Mouse (Mus musculus): ENCODE measurements at regions not wholly inside any gene's neighbourhood (a gene's known extent, or its start where the extent isn't known, plus 50 kb on each side); places are given as distances from the start of the nearest gene placed in this dataset.

- Histone ChIP-seq H3K9ac (no peak overlapping the region), H3K27me3 (no peaks in the 10 kb centered on the region), H3K4me1 (no peaks in the 10 kb centered on the region), H3K36me3 (no peaks in the 10 kb centered on the region), H3K4me3 (replicated peaks) (no peak overlapping the region), H3K9me3 (replicated peaks) (no peaks in the 10 kb centered on the region), H3K4me2 (no peak overlapping the region), H3K27ac (no peak overlapping the region)
- 17% methylated on average over 1 of the region's 1 CpGs for WGBS
- ATAC-seq (replicated peaks; ENCODE audit: low FRiP score), result no peak
These were observed 526.0 kb upstream of the Agtr1b start for GRCm38 (mm10) chr3:20892916-20893430.

GRCm38 (mm10) chr3:20864241-20864640, 497.3 kb upstream of the Agtr1b start:
- Histone ChIP-seq H3K4me1 (no peaks in the 10 kb centered on the region), H3K4me3 (replicated peaks) (no peak overlapping the region), H3K4me2 (no peak overlapping the region), H3K9me3 (replicated peaks) (no peaks in the 10 kb centered on the region), H3K27me3 (no peaks in the 10 kb centered on the region), H3K27ac (no peak overlapping the region), H3K9ac (no peak overlapping the region), H3K36me3 (no peaks in the 10 kb centered on the region)
- no peak for ATAC-seq (replicated peaks; ENCODE audit: low FRiP score)
- WGBS, result 89% methylated on average over 2 of the region's 2 CpGs

DNA sequence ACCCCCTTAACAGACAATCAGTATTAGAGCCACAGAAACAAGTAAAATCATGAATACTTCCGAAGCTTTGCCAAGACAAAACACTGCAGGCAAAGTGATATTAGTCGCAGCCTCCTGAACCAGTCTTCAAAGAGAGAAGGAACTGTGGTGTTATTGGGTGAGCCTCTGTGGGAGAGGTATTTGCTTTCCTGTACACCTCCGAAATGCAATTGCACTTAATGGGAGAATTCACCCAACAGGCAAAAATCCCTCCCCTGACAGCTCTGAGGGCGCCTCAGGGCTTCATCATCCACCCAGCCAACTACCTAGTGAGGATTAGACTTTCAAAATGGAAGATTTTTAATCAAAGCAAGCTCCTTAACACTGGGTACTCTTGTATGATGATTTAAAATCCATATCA, 464.1 kb upstream of the Agtr1b start:
- H3K36me3 ChIP-seq, result no peaks in the 10 kb centered on the region
- H3K4me3 ChIP-seq (replicated peaks), result no peak overlapping the region
- H3K27me3 ChIP-seq, result no peaks in the 10 kb centered on the region
- no peaks in the 10 kb centered on the region for H3K9me3 ChIP-seq (replicated peaks)
- H3K4me2 ChIP-seq, result no peak overlapping the region
- H3K9ac ChIP-seq, result no peak overlapping the region
- no peak for ATAC-seq (replicated peaks; ENCODE audit: low FRiP score)
- WGBS, result 87% methylated on average over 4 of the region's 4 CpGs
- no peak overlapping the region for H3K27ac ChIP-seq
- H3K4me1 ChIP-seq, result no peaks in the 10 kb centered on the region

GRCm38 (mm10) chr3:20829391-20829790, 462.4 kb upstream of the Agtr1b start:
- no peak overlapping the region for H3K9ac ChIP-seq
- no peak overlapping the region for H3K27ac ChIP-seq
- no peak overlapping the region for H3K4me3 ChIP-seq (replicated peaks)
- no peak for ATAC-seq (replicated peaks; ENCODE audit: low FRiP score)
- no peak overlapping the region for H3K4me2 ChIP-seq
- H3K4me1 ChIP-seq, result no peaks in the 10 kb centered on the region
- H3K9me3 ChIP-seq (replicated peaks), result no peaks in the 10 kb centered on the region
- no peaks in the 10 kb centered on the region for H3K27me3 ChIP-seq
- H3K36me3 ChIP-seq, result no peaks in the 10 kb centered on the region
- WGBS, result 49% methylated on average over 1 of the region's 1 CpGs

DNA sequence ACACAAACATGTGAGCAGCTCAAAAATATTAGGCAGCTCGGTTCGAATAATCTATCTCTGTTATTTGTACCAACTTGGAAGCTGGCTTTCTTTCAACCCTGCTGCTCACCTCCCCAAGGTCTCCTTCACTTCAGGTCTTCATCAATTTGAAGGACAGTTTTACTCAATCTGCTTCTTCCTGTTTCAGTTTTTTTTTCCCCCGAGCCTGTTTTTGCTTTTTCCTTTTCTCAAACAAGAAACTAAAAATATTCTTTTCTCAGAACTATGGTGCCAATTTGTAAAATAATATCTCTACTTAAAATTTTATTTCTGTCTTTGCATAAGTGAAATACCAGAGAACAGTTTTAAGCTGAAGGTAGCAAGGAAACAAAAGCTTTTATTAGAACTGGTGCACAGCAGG, 461.8 kb upstream of the Agtr1b start:
- no peaks in the 10 kb centered on the region for H3K4me1 ChIP-seq
- H3K36me3 ChIP-seq, result no peaks in the 10 kb centered on the region
- no peak overlapping the region for H3K4me3 ChIP-seq (replicated peaks)
- H3K4me2 ChIP-seq, result no peak overlapping the region
- 55% methylated on average over 3 of the region's 3 CpGs for WGBS
- no peak overlapping the region for H3K27ac ChIP-seq
- ATAC-seq (replicated peaks; ENCODE audit: low FRiP score), result no peak
- H3K9ac ChIP-seq, result no peak overlapping the region
- H3K27me3 ChIP-seq, result no peaks in the 10 kb centered on the region
- H3K9me3 ChIP-seq (replicated peaks), result no peaks in the 10 kb centered on the region

- H3K27me3 ChIP-seq, result no peaks in the 10 kb centered on the region
- no peak overlapping the region for H3K9ac ChIP-seq
- H3K4me3 ChIP-seq (replicated peaks), result no peak overlapping the region
- H3K27ac ChIP-seq, result no peak overlapping the region
- WGBS, result 67% methylated on average over 4 of the region's 4 CpGs
- no peak overlapping the region for H3K4me2 ChIP-seq
- H3K9me3 ChIP-seq (replicated peaks), result no peaks in the 10 kb centered on the region
- no peaks in the 10 kb centered on the region for H3K4me1 ChIP-seq
- no peaks in the 10 kb centered on the region for H3K36me3 ChIP-seq
- no peak for ATAC-seq (replicated peaks; ENCODE audit: low FRiP score)
These were observed 458.8 kb upstream of the Agtr1b start for GRCm38 (mm10) chr3:20825661-20826334.

DNA sequence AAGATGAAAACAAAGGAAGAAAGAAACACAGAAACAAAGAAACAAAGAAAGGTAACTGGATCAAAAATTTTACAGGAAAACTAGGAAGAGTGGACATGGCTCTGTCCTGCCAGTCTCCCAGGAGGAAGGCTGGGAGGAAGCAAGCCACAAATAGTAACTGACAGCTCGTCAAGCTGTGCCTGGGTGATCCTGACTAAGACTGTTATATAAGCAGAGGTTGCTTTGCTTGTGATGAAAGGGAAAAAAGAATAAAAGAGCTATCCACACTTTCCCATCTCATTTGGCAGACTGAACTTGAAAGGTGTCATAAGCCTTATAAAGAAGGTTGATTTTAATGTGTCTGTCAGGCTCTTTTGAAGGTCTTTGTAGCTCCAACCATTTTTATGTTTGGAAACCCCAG, 455.2 kb upstream of the Agtr1b start:
- WGBS, result 38% methylated on average over 1 of the region's 1 CpGs
- ATAC-seq (replicated peaks; ENCODE audit: low FRiP score), result no peak
- H3K9me3 ChIP-seq (replicated peaks), result no peaks in the 10 kb centered on the region

DNA sequence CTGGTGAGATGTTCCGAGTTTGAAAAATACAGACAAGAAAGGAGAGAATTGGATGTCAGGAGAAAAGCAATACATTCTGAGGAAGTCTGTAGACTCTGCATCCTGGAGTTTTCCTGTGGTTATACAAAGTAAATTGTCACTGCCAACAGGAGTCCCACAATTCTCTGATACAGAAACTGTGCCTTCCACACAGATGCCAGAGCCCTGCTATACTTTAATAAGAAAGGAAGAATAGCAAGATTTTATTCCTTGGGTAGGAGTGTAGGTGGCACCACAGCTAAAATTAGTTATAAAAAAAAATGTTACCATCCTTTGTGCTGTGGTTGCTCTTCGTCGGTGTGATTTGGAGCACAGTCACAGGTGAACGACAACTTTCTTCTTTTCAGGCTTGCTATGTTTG, 454.7 kb upstream of the Agtr1b start:
- ATAC-seq (replicated peaks; ENCODE audit: low FRiP score), result no peak

More for the DNA sequence above, 455.2 kb upstream of the Agtr1b start:
- Histone ChIP-seq H3K9ac (no peak overlapping the region), H3K4me3 (replicated peaks) (no peak overlapping the region), H3K4me2 (no peak overlapping the region), H3K4me1 (no peaks in the 10 kb centered on the region), H3K27me3 (no peaks in the 10 kb centered on the region), H3K36me3 (no peaks in the 10 kb centered on the region), H3K27ac (no peak overlapping the region)

DNA sequence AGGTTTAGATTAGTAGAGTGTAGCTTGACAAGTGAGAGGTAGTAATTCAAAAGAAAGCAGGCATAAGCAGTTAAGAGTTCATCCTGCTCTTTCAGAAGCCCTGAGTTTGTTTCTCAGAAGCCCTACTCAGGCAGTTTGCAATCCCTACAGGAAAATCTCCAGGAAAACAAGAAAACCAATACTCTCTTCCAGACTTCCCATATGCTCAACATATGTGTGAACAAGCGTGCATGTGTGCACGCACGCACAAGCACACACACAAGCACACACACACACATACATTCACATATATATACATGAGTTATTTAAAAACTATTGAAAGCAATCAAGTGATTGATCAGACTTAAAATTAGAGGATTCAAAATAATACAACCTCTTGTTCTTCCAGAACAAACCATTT, 453.1 kb upstream of the Agtr1b start:
- ATAC-seq (replicated peaks; ENCODE audit: low FRiP score), result no peak
- no peak overlapping the region for H3K4me2 ChIP-seq
- H3K4me3 ChIP-seq (replicated peaks), result no peak overlapping the region
- H3K27ac ChIP-seq, result no peak overlapping the region
- no peaks in the 10 kb centered on the region for H3K4me1 ChIP-seq
- H3K36me3 ChIP-seq, result no peaks in the 10 kb centered on the region
- H3K9ac ChIP-seq, result no peak overlapping the region
- no peaks in the 10 kb centered on the region for H3K27me3 ChIP-seq
- H3K9me3 ChIP-seq (replicated peaks), result no peaks in the 10 kb centered on the region
- WGBS, result 88% methylated on average over 3 of the region's 3 CpGs

More for the DNA sequence above, 454.7 kb upstream of the Agtr1b start:
- Histone ChIP-seq H3K9me3 (replicated peaks) (no peaks in the 10 kb centered on the region), H3K4me2 (no peak overlapping the region), H3K27ac (no peak overlapping the region), H3K4me1 (no peaks in the 10 kb centered on the region), H3K27me3 (no peaks in the 10 kb centered on the region), H3K4me3 (replicated peaks) (no peak overlapping the region), H3K36me3 (no peaks in the 10 kb centered on the region), H3K9ac (no peak overlapping the region)
- 83% methylated on average over 4 of the region's 4 CpGs for WGBS

GRCm38 (mm10) chr3:20819586-20819985, 452.6 kb upstream of the Agtr1b start:
- Histone ChIP-seq H3K36me3 (no peaks in the 10 kb centered on the region), H3K9ac (no peak overlapping the region), H3K4me3 (replicated peaks) (no peak overlapping the region), H3K4me1 (no peaks in the 10 kb centered on the region), H3K27me3 (no peaks in the 10 kb centered on the region), H3K9me3 (replicated peaks) (no peaks in the 10 kb centered on the region), H3K4me2 (no peak overlapping the region), H3K27ac (no peak overlapping the region)
- 22% methylated on average over 1 of the region's 1 CpGs for WGBS
- ATAC-seq (replicated peaks; ENCODE audit: low FRiP score), result no peak

- 36% methylated on average over 1 of the region's 1 CpGs for WGBS
- no peaks in the 10 kb centered on the region for H3K27me3 ChIP-seq
- H3K36me3 ChIP-seq, result no peaks in the 10 kb centered on the region
- no peak for ATAC-seq (replicated peaks; ENCODE audit: low FRiP score)
- H3K4me2 ChIP-seq, result no peak overlapping the region
- no peak overlapping the region for H3K27ac ChIP-seq
- H3K9ac ChIP-seq, result no peak overlapping the region
- H3K4me3 ChIP-seq (replicated peaks), result no peak overlapping the region
- H3K9me3 ChIP-seq (replicated peaks), result no peaks in the 10 kb centered on the region
- H3K4me1 ChIP-seq, result no peaks in the 10 kb centered on the region
These were observed 449.6 kb upstream of the Agtr1b start for GRCm38 (mm10) chr3:20816613-20817012.

GRCm38 (mm10) chr3:20794256-20794655, 427.3 kb upstream of the Agtr1b start:
- Histone ChIP-seq H3K4me2 (no peak overlapping the region), H3K9me3 (replicated peaks) (no peaks in the 10 kb centered on the region), H3K36me3 (no peaks in the 10 kb centered on the region), H3K9ac (no peak overlapping the region), H3K4me1 (no peaks in the 10 kb centered on the region), H3K27ac (no peak overlapping the region), H3K4me3 (replicated peaks) (no peak overlapping the region), H3K27me3 (no peaks in the 10 kb centered on the region)
- ATAC-seq (replicated peaks; ENCODE audit: low FRiP score), result no peak
- 68% methylated on average over 1 of the region's 1 CpGs for WGBS

- Histone ChIP-seq H3K4me3 (replicated peaks) (no peak overlapping the region), H3K9me3 (replicated peaks) (no peaks in the 10 kb centered on the region), H3K4me1 (no peaks in the 10 kb centered on the region), H3K36me3 (no peaks in the 10 kb centered on the region), H3K27me3 (no peaks in the 10 kb centered on the region), H3K9ac (no peak overlapping the region), H3K27ac (no peak overlapping the region), H3K4me2 (no peak overlapping the region)
- no peak for ATAC-seq (replicated peaks; ENCODE audit: low FRiP score)
- 79% methylated on average over 1 of the region's 1 CpGs for WGBS
These were observed 425.5 kb upstream of the Agtr1b start for GRCm38 (mm10) chr3:20792503-20792902.

All from kidney, embryonic 15.5 days (tissue).